Comparison of ENCODE assay signal across 8 mouse cellular contexts in genomic region chr2:25181891-25182397, GRCm38 (mm10). TPM values are rescaled to one million over a fixed set of nuclear protein-coding genes. Genes with fewer than 3 reads are reported as not detected.
DNase-seq lines count a peak whose midpoint lies in the region; ATAC-seq and TF ChIP-seq lines count a peak whose summit lies in the region.

No protein-coding gene starts in this region.

- ATAC-seq in lung, embryonic 16.5 days (ENCODE audit: low read depth), result no peak
- ATAC-seq in embryonic facial prominence, embryonic 12.5 days (ENCODE audit: insufficient number of reproducible peaks, insufficient read depth, low FRiP score, low TSS enrichment), result no peak

- peak overlapping the region; percentile 83 for H3K27ac ChIP-seq in lung, embryonic 16.5 days (ENCODE audit: low read length)
- H3K27ac ChIP-seq in embryonic facial prominence, embryonic 12.5 days, result peak overlapping the region; percentile 80; the same call in 1 of the 2 replicates
- peak overlapping the region; percentile 75 for H3K27ac ChIP-seq in limb, embryonic 10.5 days
- peak overlapping the region; percentile 22; the same call in 1 of the 2 replicates for H3K27ac ChIP-seq in small intestine, adult 2 months (ENCODE audit: insufficient read depth, low read depth, low read length)

- H3K9ac ChIP-seq in lung, embryonic 16.5 days (ENCODE audit: low read length), result peak overlapping the region; percentile 77
- H3K9ac ChIP-seq in embryonic facial prominence, embryonic 12.5 days, result peak overlapping the region; percentile 44

- TF ChIP-seq POLR2A in small intestine, adult 2 months (IDR thresholded peaks at IDR 0.05; ENCODE audit: low read depth, low read length), result no peak

- WGBS in lung, embryonic 16.5 days, result under 1% methylated on average over 17 of the region's 17 CpGs
- WGBS in embryonic facial prominence, embryonic 12.5 days, result under 1% methylated on average over 17 of the region's 17 CpGs
- WGBS in limb, embryonic 10.5 days, result under 1% methylated on average over 17 of the region's 17 CpGs
- 1% methylated on average over 17 of the region's 17 CpGs for WGBS in small intestine, adult 2 months

- H3K36me3 ChIP-seq in lung, embryonic 16.5 days (ENCODE audit: control insufficient read depth, insufficient read depth, low read length), result no peaks in the 10 kb centered on the region
- H3K36me3 ChIP-seq in embryonic facial prominence, embryonic 12.5 days, result no peaks in the 10 kb centered on the region
- no peaks in the 10 kb centered on the region for H3K36me3 ChIP-seq in limb, embryonic 10.5 days
- H3K36me3 ChIP-seq in small intestine, adult 2 months (ENCODE audit: control insufficient read depth, insufficient read depth, low read length), result no peaks in the 10 kb centered on the region

- no peak for TF ChIP-seq CTCF in small intestine, adult 2 months (IDR thresholded peaks at IDR 0.05; ENCODE audit: extremely low read depth, insufficient read length, insufficient replicate concordance, low read depth, low read length)

- peak overlapping the region; percentile 63 for H3K4me3 ChIP-seq in lung, embryonic 16.5 days (ENCODE audit: low read length)
- H3K4me3 ChIP-seq in embryonic facial prominence, embryonic 12.5 days, result peak overlapping the region; percentile 55
- H3K4me3 ChIP-seq in limb, embryonic 10.5 days, result peak overlapping the region; percentile 64
- H3K4me3 ChIP-seq in small intestine, adult 2 months (ENCODE audit: low read depth, low read length), result peak overlapping the region; percentile 83

- peak overlapping the region; percentile 87 for H3K4me2 ChIP-seq in lung, embryonic 16.5 days (ENCODE audit: low read depth, low read length)
- H3K4me2 ChIP-seq in embryonic facial prominence, embryonic 12.5 days (replicated peaks), result peak overlapping the region; percentile 80

- H3K27me3 ChIP-seq in lung, embryonic 16.5 days (ENCODE audit: control insufficient read depth, insufficient read depth, low read depth, low read length), result peaks cover 26% of the 10 kb centered on the region
- peaks cover 84% of the 10 kb centered on the region for H3K27me3 ChIP-seq in embryonic facial prominence, embryonic 12.5 days
- H3K27me3 ChIP-seq in limb, embryonic 10.5 days (ENCODE audit: low read depth, poor library complexity, severe bottlenecking), result peaks cover 99% of the 10 kb centered on the region
- no peaks in the 10 kb centered on the region for H3K27me3 ChIP-seq in small intestine, adult 2 months (ENCODE audit: control insufficient read depth, insufficient read depth, low read length)

- peaks cover 25% of the 10 kb centered on the region for H3K4me1 ChIP-seq in lung, embryonic 16.5 days (replicated peaks; ENCODE audit: control insufficient read depth, insufficient read depth, low read length)
- peaks cover 49% of the 10 kb centered on the region for H3K4me1 ChIP-seq in embryonic facial prominence, embryonic 12.5 days
- H3K4me1 ChIP-seq in limb, embryonic 10.5 days, result peaks cover 74% of the 10 kb centered on the region
- peaks cover 35% of the 10 kb centered on the region for H3K4me1 ChIP-seq in small intestine, adult 2 months (ENCODE audit: control insufficient read depth, insufficient read depth, insufficient read length, low read length)

- no peak for DNase-seq in lung, adult 18-20 months
- DNase-seq in limb, embryonic 10.5 days (ENCODE audit: low spot score), result no peak
- DNase-seq in ovary, postnatal 36 days (ENCODE audit: low spot score), result no peak
- no peak for DNase-seq in urinary bladder, postnatal 10 days (ENCODE audit: low spot score)
- DNase-seq in right cerebral cortex, postnatal 14 days, result no peak

- no peaks in the 10 kb centered on the region for H3K9me3 ChIP-seq in lung, embryonic 16.5 days (ENCODE audit: control insufficient read depth, low read length)
- H3K9me3 ChIP-seq in embryonic facial prominence, embryonic 12.5 days, result no peaks in the 10 kb centered on the region
- H3K9me3 ChIP-seq in limb, embryonic 10.5 days (replicated peaks), result no peaks in the 10 kb centered on the region

RNA-seq across cellular contexts. Expression of gene Nrarp, which starts 1.4 kb away (rescaled TPM):
- polyA plus RNA-seq in lung, embryonic 16.5 days (2015; fragmentation: Nextera tagmentation; extraction: Ambion mirVana), result 9.8 and 10.0 TPM in 2 replicates
- polyA plus RNA-seq in embryonic facial prominence, embryonic 12.5 days (2016; fragmentation: Nextera tagmentation; extraction: Ambion mirVana), result 21.3 and 24.7 TPM in 2 replicates
- 7.9 and 10.3 TPM in 2 replicates for polyA plus RNA-seq in limb, embryonic 10.5 days (2016; fragmentation: Nextera tagmentation; extraction: Ambion mirVana)
- 24.4 and 39.0 TPM in 2 replicates for polyA plus RNA-seq in small intestine, adult 2 months (2012; rRNA removed)

RNA-seq across cellular contexts. Expression of gene Tor4a, which starts 14.7 kb away (rescaled TPM):
- polyA plus RNA-seq in lung, embryonic 16.5 days (2015; fragmentation: Nextera tagmentation; extraction: Ambion mirVana), result 10.0 and 12.5 TPM in 2 replicates
- 3.1 and 3.9 TPM in 2 replicates for polyA plus RNA-seq in embryonic facial prominence, embryonic 12.5 days (2016; fragmentation: Nextera tagmentation; extraction: Ambion mirVana)
- polyA plus RNA-seq in limb, embryonic 10.5 days (2016; fragmentation: Nextera tagmentation; extraction: Ambion mirVana), result 3.2 TPM in 2 replicates
- polyA plus RNA-seq in small intestine, adult 2 months (2012; rRNA removed), result 37.3 and 49.3 TPM in 2 replicates

RNA-seq across cellular contexts. Expression of gene Nelfb, which starts 29.3 kb away (rescaled TPM):
- polyA plus RNA-seq in lung, embryonic 16.5 days (2015; fragmentation: Nextera tagmentation; extraction: Ambion mirVana), result 112 and 113 TPM in 2 replicates
- polyA plus RNA-seq in embryonic facial prominence, embryonic 12.5 days (2016; fragmentation: Nextera tagmentation; extraction: Ambion mirVana), result 119 and 121 TPM in 2 replicates
- 129 and 137 TPM in 2 replicates for polyA plus RNA-seq in limb, embryonic 10.5 days (2016; fragmentation: Nextera tagmentation; extraction: Ambion mirVana)
- 21.8 and 37.2 TPM in 2 replicates for polyA plus RNA-seq in small intestine, adult 2 months (2012; rRNA removed)

RNA-seq across cellular contexts. Expression of gene Stpg3, which starts 32.5 kb away (rescaled TPM):
- polyA plus RNA-seq in lung, embryonic 16.5 days (2015; fragmentation: Nextera tagmentation; extraction: Ambion mirVana), result 0.15 TPM in 1 of 2 replicates, not detected in the other
- not detected in 2 replicates for polyA plus RNA-seq in embryonic facial prominence, embryonic 12.5 days (2016; fragmentation: Nextera tagmentation; extraction: Ambion mirVana)
- polyA plus RNA-seq in limb, embryonic 10.5 days (2016; fragmentation: Nextera tagmentation; extraction: Ambion mirVana), result 0.14 TPM in 1 of 2 replicates, not detected in the other
- not detected in 2 replicates for polyA plus RNA-seq in small intestine, adult 2 months (2012; rRNA removed)

RNA-seq across cellular contexts. Expression of gene Fam166a, which starts 36.6 kb away (rescaled TPM):
- polyA plus RNA-seq in lung, embryonic 16.5 days (2015; fragmentation: Nextera tagmentation; extraction: Ambion mirVana), result 0.68 TPM in 1 of 2 replicates, not detected in the other
- 1.1 TPM in 1 of 2 replicates, not detected in the other for polyA plus RNA-seq in embryonic facial prominence, embryonic 12.5 days (2016; fragmentation: Nextera tagmentation; extraction: Ambion mirVana)
- 1.0 TPM in 1 of 2 replicates, not detected in the other for polyA plus RNA-seq in limb, embryonic 10.5 days (2016; fragmentation: Nextera tagmentation; extraction: Ambion mirVana)
- polyA plus RNA-seq in small intestine, adult 2 months (2012; rRNA removed), result 0.10 TPM in 1 of 2 replicates, not detected in the other

Comparison
In these comparisons a context has a peak if more than half of its experiments do, and no peak if none do; other contexts are left out.
1. H3K27ac ChIP-seq: peak in every context shown above with its lines; median percentile 83 in lung, embryonic 16.5 days; 80 in embryonic facial prominence, embryonic 12.5 days; 75 in limb, embryonic 10.5 days; 22 in small intestine, adult 2 months.